Mouse (Mus musculus) B cell, adult 2 months (primary cell): ENCODE results near the gene Palb2.
A peak's percentile ranks its signal among the peaks of the same experiment; 100 is the strongest.
"Not testable (repeated sequence)": the region's sequence is repeated elsewhere in the genome, so short reads cannot be mapped to it uniquely, and the experiment has no call there.

ENCODE experiments used
- DNase-seq, 2 experiments: peaks; one replicate each; pipeline ENCODE4 v3.0.0; 2022

The Palb2 gene

GRCm38 (mm10) chr7:122132497-122133337, at the start of gene Palb2, which contains the start of gene Dctn5:
Palb2 (minus strand) TSS chr7:122132985.
Dctn5 (plus strand) TSS chr7:122133041.
- DNase-seq: peak; percentile 96 to 97

GRCm38 (mm10) chr7:122180720-122181119, 47.9 kb upstream of the Palb2 start:
- no peak for DNase-seq

GRCm38 (mm10) chr7:122171613-122172012, 38.8 kb upstream of the Palb2 start:
- no peak for DNase-seq

- no peak for DNase-seq
These were observed 37.9 kb upstream of the Palb2 start for GRCm38 (mm10) chr7:122170705-122171104.

GRCm38 (mm10) chr7:122167203-122167602, 34.4 kb upstream of the Palb2 start:
- no peak for DNase-seq

- no peak for DNase-seq
These were observed 31.0 kb upstream of the Palb2 start for GRCm38 (mm10) chr7:122163766-122164165.

GRCm38 (mm10) chr7:122160037-122160436, 27.3 kb upstream of the Palb2 start:
- DNase-seq: no peak

- peak; percentile 63 to 65 for DNase-seq
These were observed 26.4 kb upstream of the Palb2 start, which contains the start of gene Plk1 for GRCm38 (mm10) chr7:122158915-122159902. Plk1 (plus strand) TSS chr7:122159439.

GRCm38 (mm10) chr7:122158488-122158887, 25.7 kb upstream of the Palb2 start:
- DNase-seq: no peak

GRCm38 (mm10) chr7:122152473-122152872, 19.7 kb upstream of the Palb2 start:
- DNase-seq: no peak

- DNase-seq: no peak
These were observed 8.2 kb upstream of the Palb2 start for GRCm38 (mm10) chr7:122140991-122141390.

GRCm38 (mm10) chr7:122138190-122138589, 5.4 kb upstream of the Palb2 start:
- no peak for DNase-seq

GRCm38 (mm10) chr7:122137071-122137470, 4.3 kb upstream of the Palb2 start:
- DNase-seq: no peak

GRCm38 (mm10) chr7:122135070-122135469, 2.3 kb upstream of the Palb2 start:
- DNase-seq: peak; percentile 58 to 61

GRCm38 (mm10) chr7:122133338-122133625, 497 bp upstream of the Palb2 start:
- no peak for DNase-seq

GRCm38 (mm10) chr7:122131834-122132233, 951 bp downstream of the Palb2 start:
- DNase-seq: no peak

GRCm38 (mm10) chr7:122126946-122127345, 5.8 kb downstream of the Palb2 start:
- no peak for DNase-seq

GRCm38 (mm10) chr7:122125636-122126035, 7.1 kb downstream of the Palb2 start:
- no peak for DNase-seq

GRCm38 (mm10) chr7:122123518-122123917, 9.3 kb downstream of the Palb2 start:
- no peak for DNase-seq

- no peak for DNase-seq
These were observed 24.6 kb downstream of the Palb2 start for GRCm38 (mm10) chr7:122108206-122108605.

- DNase-seq: peak; percentile 85 to 89
These were observed 31.0 kb downstream of the Palb2 start, which contains the start of gene Ndufab1 for GRCm38 (mm10) chr7:122101747-122102244. Ndufab1 (minus strand) TSS chr7:122101886.

GRCm38 (mm10) chr7:122101014-122101746, 31.6 kb downstream of the Palb2 start:
- DNase-seq: not testable (repeated sequence)
